Mouse (Mus musculus) liver, embryonic 13.5 days (tissue): ENCODE data around the gene Ncf1. TPM values are rescaled to one million over a fixed set of nuclear protein-coding genes. Genes with fewer than 3 reads are reported as not detected.

Experiments used
- ATAC-seq: fragments of 200-750 bp; cut with Nextera tagmentation; 2 replicates; pipeline ENCODE4 v1.8.0; 2017; ENCODE audit warnings: low read depth, mild to moderate bottlenecking, moderate number of reproducible peaks, moderate library complexity
- DNase-seq: peaks from one replicate; pipeline ENCODE4 v3.0.0; 2022
- H3K27ac ChIP-seq: fragments of 300-500 bp; sonication (generic); 2 replicates; pipeline ENCODE4 v1.5.1; 2015; ENCODE audit warnings: moderate library complexity, mild to moderate bottlenecking, inconsistent platforms
- H3K27me3 ChIP-seq: fragments of 300-500 bp; sonication (generic); 2 replicates; pipeline ENCODE4 v1.6.1; 2015; ENCODE audit warnings: mild to moderate bottlenecking, inconsistent platforms
- H3K36me3 ChIP-seq: fragments of 300-500 bp; sonication (generic); 2 replicates; pipeline ENCODE4 v1.6.1; 2015; ENCODE audit warnings: mild to moderate bottlenecking, inconsistent platforms
- H3K4me1 ChIP-seq: fragments of 300-500 bp; sonication (generic); replicated peaks from 2 replicates; pipeline ENCODE4 v1.6.1; 2015; ENCODE audit warnings: inconsistent platforms
- H3K4me2 ChIP-seq: fragments of 300-500 bp; sonication (generic); 2 replicates; pipeline ENCODE4 v1.6.1; 2015; ENCODE audit warnings: inconsistent platforms, mild to moderate bottlenecking, moderate library complexity
- H3K4me3 ChIP-seq: fragments of 300-500 bp; sonication (generic); replicated peaks from 2 replicates; pipeline ENCODE4 v1.5.1; 2015; ENCODE audit warnings: mild to moderate bottlenecking, inconsistent platforms
- H3K9ac ChIP-seq: fragments of 300-500 bp; sonication (generic); 2 replicates; pipeline ENCODE4 v1.6.1; 2015; ENCODE audit warnings: mild to moderate bottlenecking, inconsistent platforms
- H3K9me3 ChIP-seq: fragments of 300-500 bp; sonication (generic); replicated peaks from 2 replicates; pipeline ENCODE4 v1.6.1; 2016; ENCODE audit warnings: inconsistent platforms
- WGBS: fragments of 180-500 bp; shearing (Covaris S2); methylation state at CpG from one replicate; pipeline ENCODE4 v1.1.7; 2015; ENCODE audit not compliant: insufficient replicate concordance; 5-methylcytosine and 5-hydroxymethylcytosine counted together
- polyA plus RNA-seq: library from polyadenylated mRNA; unstranded; fragments of >200 nt; fragmentation: Nextera tagmentation; extraction: Ambion mirVana; gene quantifications from 2 replicates; pipeline ENCODE4 v1.2.1, GENCODE M21; 2015

Ncf1 gene
- polyA plus RNA-seq, 1 experiment from 2014 or later = 8.1 TPM

DNA sequence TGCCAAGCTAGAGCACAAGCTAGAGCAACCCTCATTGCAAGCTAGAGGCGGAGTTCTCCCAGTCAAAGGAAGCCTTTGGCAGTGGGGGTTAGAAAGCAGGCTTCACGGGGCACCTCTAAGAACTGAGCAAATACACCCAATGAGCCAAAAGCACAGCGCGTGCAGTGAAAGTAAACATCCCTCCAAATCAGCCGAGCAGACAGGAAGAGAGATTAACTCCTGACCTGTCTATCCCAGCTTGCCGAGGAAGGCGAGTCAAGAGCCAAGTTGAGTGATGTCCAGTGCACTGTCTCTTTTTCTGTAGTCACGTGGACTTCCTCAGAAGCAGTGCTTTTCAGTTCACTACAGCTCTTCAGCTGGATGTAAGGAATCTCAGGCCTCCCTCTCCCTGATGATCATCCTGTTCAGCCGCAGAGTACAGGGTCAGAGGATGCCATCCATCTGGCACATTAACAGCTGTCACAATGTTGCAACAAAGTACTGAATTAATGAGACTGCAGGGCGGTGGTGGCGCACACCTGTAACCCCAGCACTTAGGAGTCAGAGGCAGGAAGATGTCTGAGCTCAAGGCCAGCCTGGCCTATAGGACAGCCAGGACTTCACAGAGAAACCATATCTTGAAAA, 19.4 kb downstream of the Ncf1 start:
- H3K4me1 ChIP-seq = peaks cover 18% of the 10 kb centered on the region
- H3K27me3 ChIP-seq = no peaks in the 10 kb centered on the region
- DNase-seq = no peak
- ATAC-seq = peak; percentile 40
- H3K4me3 ChIP-seq = no peak overlapping the region
- no peak overlapping the region for H3K4me2 ChIP-seq
- H3K9me3 ChIP-seq = no peaks in the 10 kb centered on the region
- H3K27ac ChIP-seq = peak overlapping the region; percentile 39; the same call in 1 of the 2 replicates
- 0 out of 2 replicates have a peak, but pooled peaks cover 4% of the 10 kb centered on the region for H3K36me3 ChIP-seq
- H3K9ac ChIP-seq = no peak overlapping the region
- 41% methylated on average over 11 of the region's 11 CpGs for WGBS

- Histone ChIP-seq H3K4me3 (no peak overlapping the region), H3K4me1 (peaks cover 15% of the 10 kb centered on the region), H3K27ac (no peak overlapping the region), H3K4me2 (no peak overlapping the region), H3K9me3 (no peaks in the 10 kb centered on the region), H3K36me3 (0 out of 2 replicates have a peak, but pooled peaks cover 4% of the 10 kb centered on the region), H3K27me3 (no peaks in the 10 kb centered on the region), H3K9ac (no peak overlapping the region)
- WGBS = 43% methylated on average over 10 of the region's 10 CpGs
- no peak for DNase-seq
- no peak for ATAC-seq
Observed at GRCm38 (mm10) chr5:134206721-134207120, 22.7 kb downstream of the Ncf1 start.

- no peaks in the 10 kb centered on the region for H3K4me1 ChIP-seq
- no peaks in the 10 kb centered on the region for H3K9me3 ChIP-seq
- no peak for DNase-seq
- no peak overlapping the region for H3K4me2 ChIP-seq
- no peak overlapping the region for H3K9ac ChIP-seq
- H3K27me3 ChIP-seq = no peaks in the 10 kb centered on the region
- no peak overlapping the region for H3K27ac ChIP-seq
- H3K36me3 ChIP-seq = no peaks in the 10 kb centered on the region
- H3K4me3 ChIP-seq = no peak overlapping the region
- 74% methylated on average over 8 of the region's 8 CpGs for WGBS
- no peak for ATAC-seq
Observed at GRCm38 (mm10) chr5:134193664-134194063, 35.8 kb downstream of the Ncf1 start.

- H3K9ac ChIP-seq = no peak overlapping the region
- 40% methylated on average over 7 of the region's 7 CpGs for whole genome bisulfite sequencing
Observed at GRCm38 (mm10) chr5:134188571-134188970, 40.9 kb downstream of the Ncf1 start.

DNA sequence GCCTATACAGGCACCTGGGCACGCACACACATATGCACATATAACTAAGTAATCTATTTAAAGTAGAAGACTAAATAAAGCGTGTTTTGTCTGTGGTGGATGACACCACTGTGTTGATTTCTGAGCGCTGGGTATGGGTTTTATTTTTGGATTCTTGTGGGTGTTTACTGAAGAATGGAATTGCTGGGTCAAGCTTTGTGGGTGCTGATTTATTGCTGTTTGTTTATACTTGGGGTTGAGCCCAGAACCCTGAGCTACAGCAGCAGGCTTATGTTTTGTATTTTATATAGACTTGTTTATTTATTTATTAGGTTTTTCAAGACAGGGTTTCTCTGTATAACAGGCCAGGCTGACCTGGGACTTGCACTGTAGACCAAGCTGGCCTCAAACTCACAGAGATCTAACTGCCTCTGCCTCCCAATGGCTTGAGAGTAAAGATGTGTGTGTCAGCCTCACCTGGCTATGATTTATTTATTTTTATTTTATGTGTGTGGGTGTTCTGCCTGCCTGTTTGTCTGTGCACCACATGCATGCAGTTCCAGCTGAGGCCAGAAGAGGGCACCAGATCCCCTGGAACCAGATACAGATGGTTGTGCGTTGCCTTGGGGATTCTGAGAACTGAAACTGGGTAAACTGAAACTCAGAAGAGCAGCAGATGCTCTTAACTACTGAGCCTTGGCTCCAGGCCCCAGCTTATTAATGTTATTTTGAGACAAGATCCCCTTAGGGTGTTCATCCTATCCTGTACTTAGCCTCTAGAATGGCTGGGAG, 42.3 kb downstream of the Ncf1 start:
- peak; percentile 64 for DNase-seq
- Histone ChIP-seq H3K4me1 (peaks cover 20% of the 10 kb centered on the region), H3K4me3 (no peak overlapping the region), H3K27ac (no peak overlapping the region), H3K4me2 (no peak overlapping the region), H3K9ac (no peak overlapping the region), H3K27me3 (no peaks in the 10 kb centered on the region), H3K9me3 (no peaks in the 10 kb centered on the region), H3K36me3 (no peaks in the 10 kb centered on the region)
- 67% methylated on average over 4 of the region's 4 CpGs for WGBS
- no peak for ATAC-seq

More at GRCm38 (mm10) chr5:134188571-134188970, 40.9 kb downstream of the Ncf1 start:
- Histone ChIP-seq H3K9me3 (no peaks in the 10 kb centered on the region), H3K27me3 (no peaks in the 10 kb centered on the region), H3K36me3 (no peaks in the 10 kb centered on the region), H3K27ac (no peak overlapping the region), H3K4me1 (peaks cover 6% of the 10 kb centered on the region), H3K4me2 (no peak overlapping the region), H3K4me3 (no peak overlapping the region)
- ATAC-seq (no peak), DNase-seq (no peak)

DNA sequence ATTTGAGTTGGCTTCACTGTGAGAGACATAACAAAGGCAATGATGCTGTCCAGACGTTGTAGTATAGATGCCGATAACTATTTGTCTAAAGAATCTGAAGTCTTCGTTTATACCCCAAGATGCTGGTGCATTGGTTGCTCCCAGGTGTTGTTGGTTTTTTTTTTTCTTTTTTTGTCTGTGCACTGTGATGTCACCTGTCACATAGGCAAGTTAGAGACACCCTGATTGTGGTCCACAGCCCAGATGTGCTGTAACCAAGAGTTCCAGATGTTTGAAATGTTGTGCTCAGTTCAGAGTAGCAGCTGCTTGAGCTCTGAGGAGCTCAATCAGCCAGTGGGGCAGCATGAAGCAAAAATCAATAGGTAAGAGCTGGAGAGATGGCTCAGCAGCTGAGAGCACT, 43.4 kb downstream of the Ncf1 start:
- ATAC-seq (no peak), DNase-seq (no peak)
- Histone ChIP-seq H3K27me3 (no peaks in the 10 kb centered on the region), H3K27ac (no peak overlapping the region), H3K36me3 (no peaks in the 10 kb centered on the region), H3K4me2 (no peak overlapping the region), H3K4me1 (peaks cover 23% of the 10 kb centered on the region), H3K4me3 (no peak overlapping the region), H3K9me3 (no peaks in the 10 kb centered on the region), H3K9ac (no peak overlapping the region)
- WGBS = 79% methylated on average over 3 of the region's 3 CpGs

- WGBS = under 1% methylated on average over 90 of the region's 92 CpGs
- H3K27me3 ChIP-seq = no peaks in the 10 kb centered on the region
- peak within 1 kb of the TSS; percentile 83 for H3K9ac ChIP-seq
Observed at GRCm38 (mm10) chr5:134183880-134184808, 45.3 kb downstream of the Ncf1 start, which contains the start of gene Gtf2ird2. Gene Gtf2ird2, plus strand, starts transcription at chr5:134184019.

DNA sequence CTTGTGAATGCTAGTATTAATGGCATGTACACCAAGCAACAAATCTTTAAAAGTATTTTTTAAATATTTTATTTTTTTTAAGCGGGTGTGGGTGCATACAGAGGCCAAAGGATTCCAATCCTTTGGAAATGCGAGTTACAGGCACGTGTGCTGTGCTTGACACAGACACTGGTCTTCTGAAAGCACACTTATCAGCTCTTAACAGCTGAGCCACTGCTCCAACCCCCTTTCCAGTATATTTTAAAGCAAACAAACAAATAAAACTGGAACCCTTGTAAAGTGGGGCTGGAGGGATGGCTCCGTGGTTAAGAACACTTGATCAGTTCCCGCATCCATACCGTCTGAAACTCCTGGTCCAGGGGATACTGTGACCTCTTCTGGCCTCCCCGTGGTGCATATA, 46.3 kb downstream of the Ncf1 start:
- Histone ChIP-seq H3K4me1 (peaks cover 43% of the 10 kb centered on the region), H3K36me3 (no peaks in the 10 kb centered on the region), H3K9ac (peak overlapping the region; percentile 83), H3K27ac (peak overlapping the region; percentile 86), H3K9me3 (no peaks in the 10 kb centered on the region), H3K27me3 (no peaks in the 10 kb centered on the region), H3K4me2 (peak overlapping the region; percentile 95), H3K4me3 (peak overlapping the region; percentile 78)
- DNase-seq (peak; percentile 11), ATAC-seq (no peak)
- WGBS = 21% methylated on average over 7 of the region's 7 CpGs

More at GRCm38 (mm10) chr5:134183880-134184808, 45.3 kb downstream of the Ncf1 start, which contains the start of gene Gtf2ird2:
- no peaks in the 10 kb centered on the region for H3K36me3 ChIP-seq
- H3K4me1 ChIP-seq = peaks cover 34% of the 10 kb centered on the region
- ATAC-seq (peak; percentile 92), DNase-seq (peak; percentile 98)
- no peaks in the 10 kb centered on the region for H3K9me3 ChIP-seq
- H3K27ac ChIP-seq = peak within 1 kb of the TSS; percentile 86
- H3K4me2 ChIP-seq = peak within 1 kb of the TSS; percentile 95
- peak within 1 kb of the TSS; percentile 78 for H3K4me3 ChIP-seq

DNA sequence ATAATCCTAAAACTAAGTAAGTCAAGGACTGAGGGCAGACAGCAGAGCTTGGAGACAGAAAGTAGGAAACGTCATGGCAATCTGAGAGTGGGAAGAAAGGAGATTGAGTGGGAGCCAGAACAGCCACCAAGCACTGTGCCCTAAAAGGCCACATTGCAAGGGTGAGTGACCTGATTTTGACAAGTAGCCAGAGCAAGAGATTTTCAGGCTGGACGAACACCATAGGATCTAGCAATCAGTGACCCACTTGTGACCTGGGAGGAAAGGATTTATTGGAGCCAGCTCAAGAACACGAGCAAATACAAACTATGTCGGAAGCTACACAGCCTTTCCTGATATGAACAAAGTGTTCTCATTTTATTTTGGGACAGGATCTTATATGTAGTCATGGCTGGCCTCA, 46.7 kb downstream of the Ncf1 start:
- H3K27me3 ChIP-seq = no peaks in the 10 kb centered on the region
- H3K4me3 ChIP-seq = peak overlapping the region; percentile 78; the same call in 1 of the 2 replicates
- H3K9ac ChIP-seq = peak overlapping the region; percentile 83; the same call in 1 of the 2 replicates
- WGBS = 65% methylated on average over 4 of the region's 4 CpGs
- H3K4me1 ChIP-seq = peaks cover 47% of the 10 kb centered on the region
- H3K9me3 ChIP-seq = no peaks in the 10 kb centered on the region
- DNase-seq (no peak), ATAC-seq (no peak)
- H3K4me2 ChIP-seq = peak overlapping the region; percentile 95
- peak overlapping the region; percentile 14; the same call in 1 of the 2 replicates for H3K27ac ChIP-seq
- H3K36me3 ChIP-seq = no peaks in the 10 kb centered on the region

DNA sequence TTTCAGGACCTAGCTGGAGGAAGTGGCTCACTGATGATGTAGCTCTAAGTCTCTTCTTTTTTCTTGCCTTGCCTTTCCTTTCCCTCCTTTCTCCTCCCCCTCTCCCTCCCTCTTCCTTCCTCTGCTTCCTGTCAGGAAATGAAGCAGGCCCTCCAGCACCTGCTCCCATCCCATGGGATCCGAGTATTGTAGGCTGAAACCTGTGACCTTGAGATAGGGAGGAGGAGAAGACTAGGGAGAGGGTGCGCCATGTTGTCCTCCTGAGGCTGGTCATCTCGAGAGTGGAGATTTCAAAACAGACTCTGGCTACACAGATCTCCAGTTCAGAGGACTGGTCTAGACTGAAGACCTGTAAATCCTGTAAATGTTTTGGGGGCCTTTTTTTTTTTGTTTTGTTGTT, 47.3 kb downstream of the Ncf1 start:
- WGBS = 64% methylated on average over 3 of the region's 3 CpGs
- Histone ChIP-seq H3K4me3 (no peak overlapping the region), H3K4me2 (peak overlapping the region; percentile 95; the same call in 1 of the 2 replicates), H3K4me1 (peaks cover 51% of the 10 kb centered on the region), H3K9me3 (no peaks in the 10 kb centered on the region), H3K27ac (peak overlapping the region; percentile 14; the same call in 1 of the 2 replicates), H3K27me3 (no peaks in the 10 kb centered on the region), H3K36me3 (no peaks in the 10 kb centered on the region), H3K9ac (no peak overlapping the region)
- DNase-seq (no peak), ATAC-seq (no peak)

GRCm38 (mm10) chr5:134179871-134180270, 49.6 kb downstream of the Ncf1 start:
- H3K27me3 ChIP-seq = no peaks in the 10 kb centered on the region
- H3K9me3 ChIP-seq = no peaks in the 10 kb centered on the region
- H3K36me3 ChIP-seq = no peaks in the 10 kb centered on the region
- H3K4me3 ChIP-seq = no peak overlapping the region
- 10% methylated on average over 7 of the region's 7 CpGs for WGBS
- peaks cover 66% of the 10 kb centered on the region for H3K4me1 ChIP-seq
- peak; percentile 57 for DNase-seq
- no peak overlapping the region for H3K27ac ChIP-seq
- no peak overlapping the region for H3K9ac ChIP-seq
- no peak overlapping the region for H3K4me2 ChIP-seq
- ATAC-seq = no peak
